Mouse (Mus musculus) hindbrain, postnatal 0 days (tissue): Measurements from ENCODE around the gene Vav1. TPM values are rescaled to one million over a fixed set of nuclear protein-coding genes. Genes with fewer than 3 reads are reported as not detected.

ENCODE experiments used
- ATAC-seq: fragments of 200-750 bp; cut with Nextera tagmentation; 2 replicates; pipeline ENCODE4 v1.8.0; 2017; ENCODE audit warnings: mild to moderate bottlenecking, moderate TSS enrichment, moderate library complexity
- DNase-seq: peaks from one replicate; pipeline ENCODE4 v3.0.0-alpha.2; 2015; ENCODE audit warnings: low spot score
- H3K27ac ChIP-seq: fragments of 300-500 bp; sonication (generic); 2 replicates; pipeline ENCODE4 v1.5.1; 2014; ENCODE audit warnings: mild to moderate bottlenecking
- H3K27me3 ChIP-seq: fragments of 300-500 bp; sonication (generic); 2 replicates; pipeline ENCODE4 v1.6.1; 2014; ENCODE audit warnings: low read length, mixed read lengths; ENCODE audit not compliant: insufficient read depth
- H3K36me3 ChIP-seq: fragments of 300-500 bp; sonication (generic); 2 replicates; pipeline ENCODE4 v1.6.1; 2014; ENCODE audit warnings: low read length, mixed read lengths; ENCODE audit not compliant: insufficient read depth
- H3K4me1 ChIP-seq: fragments of 300-500 bp; sonication (generic); 2 replicates; pipeline ENCODE4 v1.6.1; 2014; ENCODE audit warnings: antibody characterized with exemption, low read length, mixed read lengths; ENCODE audit not compliant: insufficient read depth
- H3K4me2 ChIP-seq: fragments of 300-500 bp; sonication (generic); 2 replicates; pipeline ENCODE4 v1.6.1; 2014; ENCODE audit warnings: low read depth, mild to moderate bottlenecking, low read length, moderate library complexity, mixed read lengths
- H3K4me3 ChIP-seq: fragments of 300-500 bp; sonication (generic); 2 replicates; pipeline ENCODE4 v1.5.1; 2014; ENCODE audit warnings: low read length
- H3K9ac ChIP-seq: fragments of 300-500 bp; sonication (generic); replicated peaks from 2 replicates; pipeline ENCODE4 v1.6.1; 2014; ENCODE audit warnings: mild to moderate bottlenecking, low read length, moderate library complexity, mixed read lengths
- H3K9me3 ChIP-seq: fragments of 300-500 bp; sonication (generic); 2 replicates; pipeline ENCODE4 v1.6.1; 2016; ENCODE audit warnings: low read length, mixed read lengths
- CTCF ChIP-seq: IDR thresholded peaks from 2 replicates; pipeline ENCODE4 v1.5.1; 2016; ENCODE audit warnings: antibody characterized with exemption, control low read depth, low read depth
- WGBS: fragments of 180-500 bp; shearing (Covaris S2); extraction: QIAGEN DNeasy Blood & Tissue Kit; methylation state at CpG from one replicate; pipeline ENCODE4 v1.1.7; 2014; 5-methylcytosine and 5-hydroxymethylcytosine counted together
- polyA plus RNA-seq: library from polyadenylated mRNA; unstranded; fragments of >200 nt; fragmentation: Nextera tagmentation; extraction: Ambion mirVana; gene quantifications from 2 replicates; pipeline ENCODE4 v1.2.1, GENCODE M21; 2015
- total RNA-seq: library from RNA; depleted of rRNA; stranded (reverse); fragments of >200 nt; gene quantifications from 2 replicates; pipeline ENCODE4 v1.2.3, GENCODE M21; 2014; rRNA removed

Gene Vav1
- total RNA-seq (2.2 and 2.5 TPM in 2 replicates), polyA plus RNA-seq (1.9 and 2.5 TPM in 2 replicates)

DNA sequence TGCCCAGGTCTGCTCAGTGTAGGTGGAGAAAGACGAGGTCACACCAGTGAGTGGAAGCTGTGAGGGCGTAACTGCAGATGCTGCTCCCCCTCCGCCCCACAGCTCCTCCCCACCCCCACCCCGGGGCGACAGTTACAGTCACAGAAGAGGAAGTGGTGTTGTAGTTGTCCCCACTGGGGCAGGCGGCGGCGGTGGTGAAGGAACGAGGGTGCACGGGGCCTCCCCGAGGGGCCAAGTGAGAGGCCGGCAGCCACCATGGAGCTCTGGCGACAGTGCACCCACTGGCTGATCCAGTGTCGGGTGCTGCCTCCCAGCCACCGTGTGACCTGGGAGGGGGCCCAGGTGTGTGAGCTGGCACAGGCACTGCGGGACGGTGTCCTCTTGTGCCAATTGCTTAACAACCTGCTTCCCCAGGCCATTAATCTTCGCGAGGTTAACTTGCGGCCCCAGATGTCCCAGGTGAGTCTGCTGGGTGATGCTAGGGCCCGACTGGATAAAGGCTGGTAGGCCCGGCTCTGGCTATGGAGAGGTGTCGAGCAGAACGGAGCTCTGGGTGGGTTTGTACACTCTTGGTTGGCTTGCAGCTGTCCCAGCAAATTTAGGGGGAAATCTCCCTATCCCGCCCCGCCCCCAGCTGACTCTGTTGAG lies at the start of gene Vav1:
Vav1 (plus strand) TSS at position 158 of the 648 bp plus-strand sequence.
- Histone ChIP-seq H3K4me1 (peaks cover 10% of the 10 kb centered on the region), H3K4me2 (no peak within 1 kb of the TSS), H3K9me3 (no peaks in the 10 kb centered on the region), H3K4me3 (no peak within 1 kb of the TSS), H3K27me3 (no peaks in the 10 kb centered on the region), H3K27ac (no peak within 1 kb of the TSS), H3K36me3 (no peaks in the 10 kb centered on the region), H3K9ac (no peak within 1 kb of the TSS)
- 77% methylated on average over 26 of the region's 26 CpGs for WGBS
- no peak for TF ChIP-seq CTCF
- ATAC-seq, result no peak
- DNase-seq, result no peak

DNA sequence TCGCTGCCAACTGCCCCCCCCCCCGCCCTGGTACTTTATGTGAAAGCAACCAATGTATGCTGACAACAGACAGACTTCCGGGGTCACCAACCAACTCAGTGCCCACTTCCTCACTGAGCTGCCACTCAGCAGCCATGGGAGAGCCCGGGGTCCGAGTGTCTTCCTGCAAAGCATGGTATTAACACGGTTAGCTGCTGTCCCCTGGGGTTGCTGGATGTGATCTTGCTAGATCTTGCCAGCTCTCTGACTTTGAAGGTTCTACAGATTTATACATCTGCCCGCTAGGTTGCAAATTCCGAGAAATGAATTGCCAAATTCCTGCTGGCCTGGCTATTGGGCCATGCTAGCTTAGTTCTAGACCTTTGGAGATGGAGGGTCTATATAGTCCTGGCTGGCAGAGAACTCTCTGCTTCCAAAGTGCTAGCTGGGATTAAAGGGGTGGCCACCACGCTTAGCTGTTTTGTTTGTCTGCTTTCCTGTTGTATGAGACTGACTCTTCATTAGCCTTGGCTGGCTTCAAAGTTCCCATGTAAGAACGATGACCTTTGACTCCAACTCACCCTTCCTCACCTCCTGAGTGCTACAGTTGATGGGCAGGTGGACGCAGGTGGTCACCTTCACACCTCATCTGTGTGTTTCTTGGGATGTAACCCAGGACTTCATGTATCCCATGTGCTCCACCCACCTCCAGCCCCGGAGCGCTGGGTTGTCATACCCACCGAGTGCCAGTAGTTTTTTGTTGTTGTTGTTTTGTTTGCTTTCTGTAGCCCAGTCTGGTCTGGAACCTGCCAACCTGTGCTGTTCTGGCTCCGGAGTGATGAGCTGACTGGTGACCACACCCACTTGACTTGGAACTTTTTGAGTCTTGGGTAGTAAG lies 48.8 kb upstream of the Vav1 start:
- H3K4me3 ChIP-seq, result no peak overlapping the region
- no peak overlapping the region for H3K4me2 ChIP-seq
- no peaks in the 10 kb centered on the region for H3K4me1 ChIP-seq
- no peak for DNase-seq
- no peaks in the 10 kb centered on the region for H3K27me3 ChIP-seq
- no peaks in the 10 kb centered on the region for H3K36me3 ChIP-seq
- no peak overlapping the region for H3K9ac ChIP-seq
- no peak for TF ChIP-seq CTCF
- H3K27ac ChIP-seq, result no peak overlapping the region
- ATAC-seq, result no peak
- 65% methylated on average over 15 of the region's 15 CpGs for WGBS
- H3K9me3 ChIP-seq, result no peaks in the 10 kb centered on the region

DNA sequence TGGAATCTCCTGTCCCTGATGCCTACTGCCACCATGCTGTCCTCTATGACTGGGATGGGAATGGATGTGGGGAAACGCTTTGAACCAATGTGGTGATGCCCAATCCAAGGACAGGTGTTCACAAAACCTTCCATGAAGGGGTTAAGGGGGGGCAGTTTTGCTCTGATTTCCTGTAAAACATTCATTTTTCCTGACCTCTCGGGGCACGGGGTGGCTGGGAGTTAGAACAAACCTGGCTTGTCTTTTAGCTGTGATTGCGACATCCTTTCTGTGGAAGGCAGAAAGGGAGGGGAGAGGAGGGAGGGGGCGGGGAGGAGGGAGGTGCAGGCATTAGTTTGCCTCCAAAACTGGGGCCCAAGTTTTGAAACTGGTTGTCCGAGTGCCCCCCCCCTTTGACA lies 48.2 kb upstream of the Vav1 start:
- H3K9me3 ChIP-seq, result no peaks in the 10 kb centered on the region
- DNase-seq, result no peak
- TF ChIP-seq CTCF, result no peak
- H3K9ac ChIP-seq, result no peak overlapping the region
- no peaks in the 10 kb centered on the region for H3K36me3 ChIP-seq
- no peaks in the 10 kb centered on the region for H3K27me3 ChIP-seq
- H3K27ac ChIP-seq, result no peak overlapping the region
- no peak overlapping the region for H3K4me3 ChIP-seq
- H3K4me1 ChIP-seq, result no peaks in the 10 kb centered on the region
- WGBS, result 70% methylated on average over 6 of the region's 6 CpGs
- no peak for ATAC-seq
- H3K4me2 ChIP-seq, result no peak overlapping the region

DNA sequence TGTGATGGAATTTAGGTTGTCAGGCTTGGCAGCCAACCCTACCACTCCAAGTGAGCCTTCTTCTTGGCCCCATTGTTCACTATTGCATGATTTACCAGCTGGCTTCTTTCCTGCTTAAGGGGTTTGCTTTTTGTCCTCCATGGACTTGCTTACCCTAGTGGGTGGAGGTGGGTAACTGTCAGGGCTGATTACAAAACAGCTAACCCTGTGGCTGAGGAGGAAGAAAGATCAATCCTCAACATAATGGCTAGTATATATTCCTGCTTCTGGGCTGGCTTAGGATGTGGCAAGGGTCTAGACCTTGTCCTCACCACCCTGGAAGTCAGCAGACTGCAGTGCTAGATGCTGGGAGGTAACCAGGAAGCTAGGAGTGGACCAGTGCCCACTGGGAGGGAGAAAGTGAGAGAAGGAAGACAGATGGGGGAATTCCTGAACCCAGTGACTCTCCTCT lies 47.6 kb upstream of the Vav1 start:
- Histone ChIP-seq H3K4me1 (no peaks in the 10 kb centered on the region), H3K4me2 (no peak overlapping the region), H3K9me3 (no peaks in the 10 kb centered on the region), H3K9ac (no peak overlapping the region), H3K4me3 (no peak overlapping the region), H3K36me3 (no peaks in the 10 kb centered on the region), H3K27ac (no peak overlapping the region), H3K27me3 (no peaks in the 10 kb centered on the region)
- no peak for ATAC-seq
- TF ChIP-seq CTCF, result no peak
- no peak for DNase-seq

DNA sequence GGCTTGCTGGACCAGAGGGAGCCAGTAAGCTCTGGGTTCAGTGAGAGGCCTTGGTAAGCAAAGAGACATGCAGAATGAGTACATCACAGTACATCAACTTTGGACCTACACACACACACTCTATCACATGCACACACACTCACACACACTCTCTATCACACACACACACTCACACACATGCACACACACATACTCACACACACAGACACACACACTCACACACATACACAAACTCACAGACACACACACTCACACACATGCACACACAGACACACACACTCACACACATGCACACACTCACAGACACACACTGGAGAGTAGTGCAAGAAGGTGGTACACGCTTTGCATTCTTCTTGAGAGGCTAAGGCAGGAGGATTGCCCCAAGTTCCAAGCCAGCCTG lies 46.7 kb upstream of the Vav1 start:
- DNase-seq (no peak), ATAC-seq (no peak)
- Histone ChIP-seq H3K27me3 (no peaks in the 10 kb centered on the region), H3K27ac (no peak overlapping the region), H3K9me3 (no peaks in the 10 kb centered on the region), H3K4me2 (no peak overlapping the region), H3K36me3 (peaks cover 6% of the 10 kb centered on the region; the same call in 1 of the 2 replicates), H3K4me1 (no peaks in the 10 kb centered on the region), H3K4me3 (no peak overlapping the region), H3K9ac (no peak overlapping the region)
- WGBS, result 91% methylated on average over 1 of the region's 1 CpGs
- TF ChIP-seq CTCF, result no peak

DNA sequence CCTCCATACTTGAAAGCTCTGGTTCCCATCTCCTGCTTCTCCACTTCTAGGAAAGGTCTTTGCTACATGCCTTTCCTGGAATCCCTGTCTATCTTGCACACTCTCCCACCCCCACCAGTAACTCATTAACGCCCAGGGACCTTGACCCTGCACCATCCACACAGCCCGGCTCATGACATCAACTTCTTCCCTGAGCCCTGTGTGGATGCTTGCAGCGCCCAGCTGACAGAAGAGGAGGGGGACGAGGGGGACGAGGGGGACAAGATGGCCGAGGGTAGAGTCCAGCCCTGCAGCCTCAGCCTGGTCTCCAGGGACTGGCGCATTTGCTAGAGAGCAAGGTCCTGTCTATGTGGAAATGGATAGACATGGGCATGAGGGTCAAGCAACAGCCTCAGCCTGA lies 45.9 kb upstream of the Vav1 start:
- H3K27ac ChIP-seq, result no peak overlapping the region
- WGBS, result 47% methylated on average over 7 of the region's 7 CpGs
- no peak overlapping the region for H3K4me3 ChIP-seq
- H3K27me3 ChIP-seq, result no peaks in the 10 kb centered on the region
- no peak for DNase-seq
- TF ChIP-seq CTCF, result no peak
- no peak overlapping the region for H3K9ac ChIP-seq
- H3K4me2 ChIP-seq, result no peak overlapping the region
- H3K36me3 ChIP-seq, result peaks cover 14% of the 10 kb centered on the region; the same call in 1 of the 2 replicates
- no peaks in the 10 kb centered on the region for H3K9me3 ChIP-seq
- ATAC-seq, result no peak
- no peaks in the 10 kb centered on the region for H3K4me1 ChIP-seq
